Mouse (Mus musculus) heart, adult 2 months (tissue): Measurements from ENCODE around the gene Guca1b.

Source experiments
- CTCF ChIP-seq: fragments of 200-600 bp; IDR thresholded peaks from 2 replicates; pipeline ENCODE4 v1.8.1; 2022; ENCODE audit warnings: antibody characterized with exemption, mild to moderate bottlenecking, moderate library complexity
- EP300 ChIP-seq: fragments of 200-500 bp; IDR thresholded peaks from 2 replicates; pipeline ENCODE4 v1.6.1; 2011; ENCODE audit warnings: low read depth, low read length, control low read depth; ENCODE audit not compliant: insufficient read depth
- POLR2A ChIP-seq: fragments of 200-500 bp; IDR thresholded peaks from 2 replicates; pipeline ENCODE4 v1.6.1; 2011; ENCODE audit warnings: mild to moderate bottlenecking, low read depth, low read length, control low read depth; ENCODE audit not compliant: insufficient read depth

DNA sequence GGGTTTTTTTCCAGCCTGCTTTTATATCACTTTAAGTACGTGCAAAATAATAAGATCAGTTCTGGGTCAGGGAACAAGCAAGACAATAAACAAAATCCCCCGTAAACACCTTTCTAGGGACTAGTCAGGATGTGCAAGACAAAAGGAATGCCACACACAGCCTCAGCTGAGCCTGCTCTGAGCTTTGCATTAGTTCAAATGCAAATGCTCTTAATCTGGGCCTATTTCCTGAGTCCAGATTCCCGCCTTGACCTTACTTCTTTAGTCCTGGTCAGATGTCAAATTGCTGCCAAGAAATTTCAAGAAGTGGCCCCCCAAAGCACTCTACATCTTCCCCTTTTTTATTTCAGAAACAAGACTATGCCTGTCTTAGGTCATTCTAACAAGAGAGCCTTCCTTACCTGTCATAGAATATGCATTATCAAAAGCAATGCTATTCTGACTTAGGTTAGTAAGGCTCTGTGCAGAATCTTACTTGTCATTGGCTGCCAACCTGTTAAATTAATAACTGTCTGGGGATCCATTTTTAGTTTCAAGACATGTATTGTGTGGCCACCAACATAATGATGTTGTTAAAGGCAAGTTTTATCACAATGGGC is 35.4 kb upstream of the Guca1b start:
- TF ChIP-seq EP300 (no peak), CTCF (no peak), POLR2A (no peak)
